Mouse (Mus musculus) layer of hippocampus, adult 2 months (tissue): ENCODE data around the gene Whrn. TPM values are rescaled to one million over a fixed set of nuclear protein-coding genes. Genes with fewer than 3 reads are reported as not detected.

Source experiments
- DNase-seq, 2 experiments: peaks; one replicate each; pipeline ENCODE4 v3.0.0; 2022; ENCODE audit warnings: low spot score in 2 of 2
- H3K27ac ChIP-seq: fragments of 200-600 bp; 2 replicates; pipeline ENCODE4 v1.8.1; 2022
- H3K4me3 ChIP-seq: fragments of 200-600 bp; 2 replicates; pipeline ENCODE4 v1.8.1; 2022; ENCODE audit warnings: mild to moderate bottlenecking
- CTCF ChIP-seq: fragments of 200-600 bp; conservative IDR thresholded peaks from 2 replicates; pipeline ENCODE4 v1.8.1; 2022; ENCODE audit warnings: antibody characterized with exemption, mild to moderate bottlenecking, moderate library complexity
- total RNA-seq, 2 experiments: library from RNA; stranded (reverse); gene quantifications; 2 replicates each; pipeline ENCODE4 v1.2.3; 2021

Whrn gene
- total RNA-seq, 2 experiments from 2014 or later = 17.9 to 20.7 TPM

DNA sequence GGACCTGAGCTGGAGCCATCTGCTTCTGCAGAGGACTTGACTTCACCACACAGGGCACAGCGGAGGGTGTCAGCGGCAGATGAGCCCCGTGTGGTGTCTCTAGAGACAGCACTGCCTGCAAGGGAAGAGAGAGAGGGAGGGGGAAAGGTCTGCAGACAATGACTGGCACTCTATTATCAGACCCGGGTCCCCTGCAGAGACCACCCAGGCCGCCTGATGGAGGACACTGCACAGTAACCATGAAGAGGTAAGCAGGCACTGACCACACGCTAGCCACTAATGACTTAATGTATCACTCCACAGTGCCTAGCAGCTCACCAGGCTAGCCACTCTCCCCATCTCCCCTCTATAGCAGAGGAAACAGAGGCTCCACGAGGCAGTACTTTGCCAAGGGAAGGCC lies 124.9 kb downstream of the Whrn start:
- no peak for TF ChIP-seq CTCF

GRCm38 (mm10) chr4:63368577-63368976 lies 127.2 kb downstream of the Whrn start:
- H3K27ac ChIP-seq = no peak overlapping the region
- TF ChIP-seq CTCF = peak; percentile 100
- no peak overlapping the region for H3K4me3 ChIP-seq
- peak; percentile 68 to 94 for DNase-seq

More for the DNA sequence above, 124.9 kb downstream of the Whrn start:
- Histone ChIP-seq H3K4me3 (no peak overlapping the region), H3K27ac (no peak overlapping the region)
- no peak for DNase-seq

Other genes starting within 250 kb of the Whrn start
- not detected for gene Orm1, start 151.4 kb downstream of the Whrn start, total RNA-seq
- not detected for gene Orm3, start 139.8 kb downstream of the Whrn start, total RNA-seq
- gene Orm2, start 133.5 kb downstream of the Whrn start, total RNA-seq = not detected
- 1 to 10 TPM; 3.5 to 3.8 TPM for gene Akna, start 92.6 kb downstream of the Whrn start, total RNA-seq
- gene Atp6v1g1, start 48.8 kb upstream of the Whrn start, total RNA-seq = 100 to 1,000 TPM; 119 to 128 TPM
- gene Tmem268, start 62.8 kb upstream of the Whrn start, total RNA-seq = 1 to 10 TPM; 5.8 to 8.3 TPM
- not detected for gene Gm11213, start 109.3 kb upstream of the Whrn start, total RNA-seq
- not detected for gene Tex48, start 126.4 kb upstream of the Whrn start, total RNA-seq
- not detected for gene Gm11214, start 167.4 kb upstream of the Whrn start, total RNA-seq
- not detected for gene Tnfsf15, start 249.1 kb upstream of the Whrn start, total RNA-seq